Mouse (Mus musculus) embryonic facial prominence, embryonic 15.5 days (tissue): ENCODE measurements at regions not wholly inside any gene's neighbourhood (a gene's known extent, or its start where the extent isn't known, plus 50 kb on each side); places are given as distances from the start of the nearest gene placed in this dataset.

Source experiments
- ATAC-seq: fragments of 200-750 bp; cut with Nextera tagmentation; 2 replicates; pipeline ENCODE4 v1.8.0; 2017; ENCODE audit warnings: low read depth, moderate TSS enrichment; ENCODE audit not compliant: insufficient number of reproducible peaks, low FRiP score, low TSS enrichment
- H3K27ac ChIP-seq: fragments of 300-500 bp; sonication (generic); replicated peaks from 2 replicates; pipeline ENCODE4 v1.5.1; 2015; ENCODE audit warnings: mild to moderate bottlenecking, inconsistent platforms
- H3K27me3 ChIP-seq: fragments of 300-500 bp; sonication (generic); 2 replicates; pipeline ENCODE4 v1.6.1; 2015; ENCODE audit warnings: inconsistent platforms
- H3K36me3 ChIP-seq: fragments of 300-500 bp; sonication (generic); 2 replicates; pipeline ENCODE4 v1.6.1; 2015; ENCODE audit warnings: mild to moderate bottlenecking, inconsistent platforms
- H3K4me1 ChIP-seq: fragments of 300-500 bp; sonication (generic); 2 replicates; pipeline ENCODE4 v1.6.1; 2015; ENCODE audit warnings: inconsistent platforms
- H3K4me2 ChIP-seq: fragments of 300-500 bp; sonication (generic); replicated peaks from 2 replicates; pipeline ENCODE4 v1.6.1; 2015; ENCODE audit warnings: mild to moderate bottlenecking, inconsistent platforms
- H3K4me3 ChIP-seq: fragments of 300-500 bp; sonication (generic); replicated peaks from 2 replicates; pipeline ENCODE4 v1.5.1; 2015; ENCODE audit warnings: mild to moderate bottlenecking, inconsistent platforms
- H3K9ac ChIP-seq: fragments of 300-500 bp; sonication (generic); 2 replicates; pipeline ENCODE4 v1.6.1; 2015; ENCODE audit warnings: inconsistent platforms
- H3K9me3 ChIP-seq: fragments of 300-500 bp; sonication (generic); replicated peaks from 2 replicates; pipeline ENCODE4 v1.6.1; 2016; ENCODE audit warnings: inconsistent platforms
- WGBS: fragments of 180-500 bp; shearing (Covaris S2); methylation state at CpG from one replicate; pipeline ENCODE4 v1.1.7; 2015; 5-methylcytosine and 5-hydroxymethylcytosine counted together

GRCm38 (mm10) chr11:38123789-38124330, 888.1 kb upstream of the Tenm2 start:
- H3K27ac ChIP-seq, result no peak overlapping the region
- no peak for ATAC-seq
- no peaks in the 10 kb centered on the region for H3K36me3 ChIP-seq
- no peak overlapping the region for H3K4me3 ChIP-seq
- H3K27me3 ChIP-seq, result no peaks in the 10 kb centered on the region
- H3K4me2 ChIP-seq, result no peak overlapping the region
- H3K9me3 ChIP-seq, result no peaks in the 10 kb centered on the region
- no peak overlapping the region for H3K9ac ChIP-seq
- 73% methylated on average over 2 of the region's 2 CpGs for WGBS
- no peaks in the 10 kb centered on the region for H3K4me1 ChIP-seq

DNA sequence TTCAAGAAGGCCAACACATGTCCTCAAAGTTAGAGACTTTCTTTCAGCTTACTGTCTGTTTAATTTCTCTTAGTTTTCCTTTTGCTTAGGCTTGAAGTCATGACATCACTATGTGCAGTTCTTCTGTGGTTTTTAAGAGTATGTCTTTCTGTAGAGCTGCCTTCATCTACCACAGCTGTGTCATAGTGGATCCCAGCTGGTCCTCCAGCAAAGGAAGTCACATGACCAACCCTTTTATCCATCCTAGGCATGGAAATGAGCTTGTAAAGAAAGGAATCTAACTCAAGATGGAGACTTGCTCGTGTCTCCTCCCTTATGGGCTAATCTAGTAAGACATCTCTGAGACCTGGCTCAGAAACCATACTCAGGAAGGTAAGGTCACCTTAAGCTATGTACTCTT, 886.7 kb upstream of the Tenm2 start:
- no peak for ATAC-seq
- H3K4me2 ChIP-seq, result no peak overlapping the region
- H3K27ac ChIP-seq, result no peak overlapping the region
- no peaks in the 10 kb centered on the region for H3K4me1 ChIP-seq
- no peak overlapping the region for H3K4me3 ChIP-seq
- H3K36me3 ChIP-seq, result no peaks in the 10 kb centered on the region
- WGBS, result 45% methylated on average over 1 of the region's 1 CpGs
- no peaks in the 10 kb centered on the region for H3K27me3 ChIP-seq
- no peaks in the 10 kb centered on the region for H3K9me3 ChIP-seq
- H3K9ac ChIP-seq, result no peak overlapping the region

- Histone ChIP-seq H3K4me1 (no peaks in the 10 kb centered on the region), H3K36me3 (no peaks in the 10 kb centered on the region), H3K9me3 (no peaks in the 10 kb centered on the region), H3K27me3 (no peaks in the 10 kb centered on the region), H3K9ac (no peak overlapping the region), H3K4me3 (no peak overlapping the region), H3K4me2 (no peak overlapping the region), H3K27ac (no peak overlapping the region)
- ATAC-seq, result no peak
- 29% methylated on average over 8 of the region's 8 CpGs for WGBS
These were observed 885.4 kb upstream of the Tenm2 start for GRCm38 (mm10) chr11:38121051-38121616.

GRCm38 (mm10) chr11:38117741-38118140, 882.0 kb upstream of the Tenm2 start:
- Histone ChIP-seq H3K4me2 (no peak overlapping the region), H3K9me3 (no peaks in the 10 kb centered on the region), H3K4me3 (no peak overlapping the region), H3K9ac (no peak overlapping the region), H3K27ac (no peak overlapping the region), H3K4me1 (no peaks in the 10 kb centered on the region), H3K36me3 (no peaks in the 10 kb centered on the region), H3K27me3 (no peaks in the 10 kb centered on the region)
- ATAC-seq, result no peak
- 47% methylated on average over 5 of the region's 5 CpGs for WGBS

DNA sequence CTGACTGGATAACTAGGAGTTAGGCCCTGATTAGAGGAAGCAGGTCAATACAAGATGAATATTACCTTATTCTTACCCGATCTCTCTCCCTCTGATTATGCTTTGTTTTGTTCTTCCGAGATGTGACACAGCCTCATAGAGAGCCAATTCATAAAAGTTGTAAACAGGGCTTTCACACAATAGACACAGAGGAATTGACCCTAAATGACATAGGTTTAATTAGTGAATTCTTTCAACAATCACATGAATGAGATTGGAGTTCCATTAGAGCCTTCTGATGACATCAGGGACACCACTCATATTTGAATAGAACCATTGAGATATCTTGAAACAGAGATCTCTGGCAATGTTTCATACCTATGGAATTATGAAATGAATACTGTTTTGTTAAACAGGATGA, 856.4 kb upstream of the Tenm2 start:
- no peak for ATAC-seq

DNA sequence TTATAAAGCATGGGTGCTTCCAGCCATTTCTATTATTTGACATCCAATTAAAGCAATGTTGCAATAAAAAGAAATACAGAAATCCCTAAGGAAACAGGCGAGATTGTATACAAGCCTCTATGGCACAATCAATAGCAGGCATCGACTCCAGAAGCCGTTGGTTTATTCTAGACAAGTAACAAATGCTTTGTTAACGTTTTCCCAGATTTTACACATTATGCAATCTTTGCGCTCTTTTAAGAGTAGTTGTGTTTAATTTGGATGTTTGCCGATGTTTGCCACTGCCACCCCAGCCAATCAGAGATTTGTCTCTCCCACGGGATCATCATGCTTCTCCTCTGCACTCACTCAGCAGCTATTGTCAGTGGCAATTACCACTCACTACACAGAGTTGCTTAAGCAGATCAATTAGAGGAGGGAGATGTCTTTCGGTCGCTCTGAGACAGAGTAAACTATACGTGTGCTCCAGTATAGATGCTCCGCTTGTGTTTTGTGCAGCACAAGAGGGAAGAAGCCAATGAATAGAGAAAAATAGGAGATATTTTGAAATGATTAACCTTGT, 839.5 kb upstream of the Tenm2 start:
- no peaks in the 10 kb centered on the region for H3K9me3 ChIP-seq
- no peaks in the 10 kb centered on the region for H3K4me1 ChIP-seq
- 70% methylated on average over 11 of the region's 11 CpGs for WGBS
- H3K4me2 ChIP-seq, result no peak overlapping the region
- H3K36me3 ChIP-seq, result no peaks in the 10 kb centered on the region
- H3K27me3 ChIP-seq, result no peaks in the 10 kb centered on the region
- no peak overlapping the region for H3K27ac ChIP-seq
- no peak for ATAC-seq
- H3K9ac ChIP-seq, result no peak overlapping the region
- no peak overlapping the region for H3K4me3 ChIP-seq

More for the DNA sequence above, 856.4 kb upstream of the Tenm2 start:
- Histone ChIP-seq H3K4me2 (no peak overlapping the region), H3K9ac (no peak overlapping the region), H3K9me3 (no peaks in the 10 kb centered on the region), H3K36me3 (no peaks in the 10 kb centered on the region), H3K27ac (no peak overlapping the region), H3K27me3 (no peaks in the 10 kb centered on the region), H3K4me3 (no peak overlapping the region), H3K4me1 (no peaks in the 10 kb centered on the region)
- 89% methylated on average over 2 of the region's 2 CpGs for WGBS

DNA sequence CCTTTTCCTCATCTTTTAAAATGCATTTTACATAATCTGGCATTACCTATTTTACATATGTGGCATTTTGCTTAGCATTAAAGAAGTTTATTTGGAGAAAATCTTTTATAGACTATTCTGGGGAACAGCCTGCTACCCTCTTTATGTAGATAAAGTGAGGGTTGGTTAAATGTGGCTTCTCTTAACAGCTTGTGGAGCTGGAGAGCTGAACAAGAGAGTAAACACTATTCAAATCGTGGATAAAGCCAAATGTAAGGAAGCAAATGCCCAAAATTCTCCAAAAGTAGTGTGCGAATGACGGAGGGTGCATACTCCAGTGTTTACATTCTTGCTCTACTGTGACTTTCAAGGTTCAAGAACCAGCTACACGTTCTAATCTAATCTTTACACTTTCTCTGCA, 833.9 kb upstream of the Tenm2 start:
- Histone ChIP-seq H3K36me3 (no peaks in the 10 kb centered on the region), H3K9ac (no peak overlapping the region), H3K4me1 (no peaks in the 10 kb centered on the region), H3K4me3 (no peak overlapping the region), H3K9me3 (no peaks in the 10 kb centered on the region), H3K27me3 (no peaks in the 10 kb centered on the region), H3K27ac (no peak overlapping the region), H3K4me2 (no peak overlapping the region)
- 73% methylated on average over 4 of the region's 4 CpGs for WGBS
- ATAC-seq, result no peak

- no peaks in the 10 kb centered on the region for H3K36me3 ChIP-seq
- no peak overlapping the region for H3K4me3 ChIP-seq
- no peaks in the 10 kb centered on the region for H3K4me1 ChIP-seq
- no peak for ATAC-seq
- H3K27me3 ChIP-seq, result no peaks in the 10 kb centered on the region
- no peak overlapping the region for H3K9ac ChIP-seq
- WGBS, result 38% methylated on average over 1 of the region's 1 CpGs
- no peak overlapping the region for H3K4me2 ChIP-seq
- no peak overlapping the region for H3K27ac ChIP-seq
- H3K9me3 ChIP-seq, result no peaks in the 10 kb centered on the region
These were observed 831.9 kb upstream of the Tenm2 start for GRCm38 (mm10) chr11:38067682-38068081.

GRCm38 (mm10) chr11:38066091-38066490, 830.3 kb upstream of the Tenm2 start:
- WGBS, result 83% methylated on average over 5 of the region's 5 CpGs
- no peak overlapping the region for H3K27ac ChIP-seq

DNA sequence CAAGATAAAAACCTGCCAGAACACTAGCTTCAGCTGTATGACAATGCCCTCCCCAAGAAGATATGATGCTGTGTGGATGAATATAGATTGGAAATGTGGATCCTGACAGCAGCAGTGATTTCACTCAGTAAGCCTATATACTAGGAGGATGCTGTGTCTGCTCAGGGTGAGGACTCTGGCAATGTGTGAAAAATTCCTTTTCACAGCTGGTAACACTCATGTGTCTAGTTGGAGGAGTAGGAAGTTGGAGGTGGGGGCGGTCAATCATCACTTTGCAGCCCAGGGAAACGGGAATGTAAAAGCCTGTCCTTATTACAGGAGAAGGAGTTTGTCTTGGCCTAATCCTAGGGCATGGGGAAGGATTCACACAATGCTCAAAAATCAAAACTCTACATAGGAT, 824.3 kb upstream of the Tenm2 start:
- WGBS, result 40% methylated on average over 2 of the region's 2 CpGs
- no peaks in the 10 kb centered on the region for H3K9me3 ChIP-seq

More at GRCm38 (mm10) chr11:38066091-38066490, 830.3 kb upstream of the Tenm2 start:
- Histone ChIP-seq H3K27me3 (no peaks in the 10 kb centered on the region), H3K4me3 (no peak overlapping the region), H3K9ac (no peak overlapping the region), H3K36me3 (no peaks in the 10 kb centered on the region), H3K4me2 (no peak overlapping the region), H3K9me3 (no peaks in the 10 kb centered on the region), H3K4me1 (no peaks in the 10 kb centered on the region)
- no peak for ATAC-seq

DNA sequence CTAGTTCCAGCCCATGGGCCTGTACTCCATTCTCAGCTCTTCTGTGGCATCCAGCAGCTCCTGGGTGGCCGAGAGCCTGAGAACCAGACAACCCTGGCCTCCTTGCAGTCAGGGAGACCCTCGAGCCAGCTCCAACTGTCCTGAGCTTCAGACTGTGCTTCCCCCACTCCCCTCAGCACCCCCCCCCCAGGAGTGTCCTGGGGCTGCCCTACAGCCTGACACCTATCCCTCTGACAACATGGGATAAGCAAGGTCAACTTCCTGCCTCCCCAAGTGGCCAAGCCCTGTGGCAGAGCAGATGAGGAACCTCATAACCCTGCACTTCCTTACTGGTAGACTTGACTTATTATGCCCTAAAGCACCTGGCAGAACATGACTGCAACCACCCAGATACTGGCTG, 823.1 kb upstream of the Tenm2 start:
- 65% methylated on average over 2 of the region's 2 CpGs for WGBS
- no peak for ATAC-seq
- no peak overlapping the region for H3K4me2 ChIP-seq

More for the DNA sequence above, 824.3 kb upstream of the Tenm2 start:
- no peak overlapping the region for H3K27ac ChIP-seq
- no peak overlapping the region for H3K4me3 ChIP-seq
- H3K9ac ChIP-seq, result no peak overlapping the region
- ATAC-seq, result no peak
- no peaks in the 10 kb centered on the region for H3K36me3 ChIP-seq
- H3K4me1 ChIP-seq, result no peaks in the 10 kb centered on the region
- no peak overlapping the region for H3K4me2 ChIP-seq
- H3K27me3 ChIP-seq, result no peaks in the 10 kb centered on the region

GRCm38 (mm10) chr11:38036582-38036981, 800.8 kb upstream of the Tenm2 start:
- no peak overlapping the region for H3K27ac ChIP-seq
- H3K27me3 ChIP-seq, result no peaks in the 10 kb centered on the region
- H3K9me3 ChIP-seq, result no peaks in the 10 kb centered on the region
- WGBS, result 71% methylated on average over 2 of the region's 2 CpGs
- no peak overlapping the region for H3K4me2 ChIP-seq
- no peak overlapping the region for H3K9ac ChIP-seq
- no peak overlapping the region for H3K4me3 ChIP-seq
- no peaks in the 10 kb centered on the region for H3K4me1 ChIP-seq
- ATAC-seq, result no peak
- no peaks in the 10 kb centered on the region for H3K36me3 ChIP-seq

More for the DNA sequence above, 823.1 kb upstream of the Tenm2 start:
- Histone ChIP-seq H3K4me3 (no peak overlapping the region), H3K27me3 (no peaks in the 10 kb centered on the region), H3K9me3 (no peaks in the 10 kb centered on the region), H3K36me3 (no peaks in the 10 kb centered on the region), H3K4me1 (no peaks in the 10 kb centered on the region), H3K27ac (no peak overlapping the region), H3K9ac (no peak overlapping the region)
